In the genomic region with DNA sequence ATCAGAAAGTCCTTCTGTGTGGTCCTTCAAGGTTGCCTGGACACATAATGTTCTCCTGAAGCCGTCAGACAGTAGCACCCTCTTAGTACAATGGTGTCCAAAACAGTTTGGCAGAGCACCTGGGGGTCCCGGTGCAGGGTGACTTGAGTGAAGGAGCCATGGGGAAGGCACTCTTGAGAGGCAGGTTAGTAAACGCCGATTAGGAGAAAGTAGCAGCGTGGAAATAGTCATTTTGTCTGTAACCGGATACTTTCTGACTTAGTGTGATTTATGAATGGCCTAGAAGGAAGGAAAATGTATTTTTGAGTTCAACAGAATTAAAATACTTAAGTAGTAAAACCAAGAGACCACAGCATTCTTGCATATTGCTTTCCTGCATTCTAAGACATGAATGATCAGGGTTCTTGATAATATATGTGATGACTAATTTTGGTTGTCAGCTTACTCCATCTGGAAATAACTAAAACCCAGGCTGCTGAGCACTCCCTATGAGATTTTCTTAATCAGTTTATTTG, we compare ENCODE assay signal across 25 mouse cellular contexts. TPM values are rescaled to one million over a fixed set of nuclear protein-coding genes. Genes with fewer than 3 reads are reported as not detected.
"Had no signal": no experiment of that assay in that cellular context is flagged by ENCODE, and none has a peak within 500 bp of the region (broad histone marks: within the 10 kb centered on the region; RNA-seq: fewer than 3 reads in every experiment).

No protein-coding gene starts in this region.

- H3K27me3 ChIP-seq: midbrain, embryonic 12.5 days; neural tube, embryonic 13.5 days; neural tube, embryonic 15.5 days had no signal

- ATAC-seq: midbrain, embryonic 16.5 days had no signal

- H3K4me1 ChIP-seq: midbrain, embryonic 10.5 days; midbrain, embryonic 12.5 days; neural tube, embryonic 13.5 days; neural tube, embryonic 15.5 days had no signal

- H3K4me2 ChIP-seq: lung, embryonic 14.5 days; midbrain, embryonic 12.5 days; neural tube, embryonic 13.5 days; neural tube, embryonic 15.5 days had no signal

- H3K27ac ChIP-seq: midbrain, embryonic 10.5 days; midbrain, embryonic 12.5 days; neural tube, embryonic 13.5 days; neural tube, embryonic 15.5 days had no signal

- H3K4me3 ChIP-seq: midbrain, embryonic 10.5 days; midbrain, embryonic 12.5 days; myocyte; neural tube, embryonic 13.5 days; neural tube, embryonic 15.5 days had no signal

- H3K9me3 ChIP-seq: midbrain, embryonic 10.5 days; midbrain, embryonic 12.5 days; neural tube, embryonic 13.5 days; neural tube, embryonic 15.5 days had no signal

- H3K9ac ChIP-seq: lung, embryonic 14.5 days; midbrain, embryonic 12.5 days; neural tube, embryonic 13.5 days; neural tube, embryonic 15.5 days had no signal

- DNase-seq: lung, adult 18-20 months; lung, embryonic 14.5 days; lung, postnatal 10 days; lung, postnatal 4 days; midbrain, embryonic 14.5 days; retina, postnatal 1 day; right cerebral cortex, adult 18-20 months; right cerebral cortex, postnatal 25 days; right cerebral cortex, postnatal 4 days; spleen, adult 18-20 months; thymus, postnatal 25 days; thymus, postnatal 4 days had no signal

RNA-seq across cellular contexts. Expression of a gene that starts 33.1 kb away (rescaled TPM):
- total RNA-seq: megakaryocyte, adult 5-6 weeks had no signal
- polyA plus RNA-seq: liver, embryonic 16.5 days; lung, embryonic 14.5 days; lung, embryonic 16.5 days; midbrain, embryonic 10.5 days; midbrain, embryonic 12.5 days; midbrain, embryonic 14.5 days; midbrain, embryonic 16.5 days; myocyte; neural tube, embryonic 11.5 days; neural tube, embryonic 13.5 days; neural tube, embryonic 15.5 days; small intestine, adult 2 months; stomach, embryonic 14.5 days; stomach, embryonic 16.5 days had no signal
